Mouse (Mus musculus) liver, postnatal 0 days (tissue): ENCODE results near the gene Agl. TPM values are rescaled to one million over a fixed set of nuclear protein-coding genes. Genes with fewer than 3 reads are reported as not detected.

ENCODE experiments used
- ATAC-seq: fragments of 200-750 bp; cut with Nextera tagmentation; 2 replicates; pipeline ENCODE4 v1.8.0; 2017; ENCODE audit warnings: mild to moderate bottlenecking, moderate library complexity
- DNase-seq: peaks from one replicate; pipeline ENCODE4 v3.0.0-alpha.2; 2016
- H3K27ac ChIP-seq: fragments of 300-500 bp; sonication (generic); 2 replicates; pipeline ENCODE4 v1.5.1; 2014; ENCODE audit warnings: antibody characterized with exemption, moderate library complexity, mild to moderate bottlenecking, low read depth
- H3K27me3 ChIP-seq: fragments of 300-500 bp; sonication (generic); 2 replicates; pipeline ENCODE4 v1.6.1; 2014; ENCODE audit warnings: low read length, control low read depth, mixed read lengths; ENCODE audit not compliant: insufficient read depth
- H3K36me3 ChIP-seq: fragments of 300-500 bp; sonication (generic); replicated peaks from 2 replicates; pipeline ENCODE4 v1.6.1; 2014; ENCODE audit warnings: mild to moderate bottlenecking, control low read depth, low read length, moderate library complexity, mixed read lengths; ENCODE audit not compliant: insufficient read depth
- H3K4me1 ChIP-seq: fragments of 300-500 bp; sonication (generic); 2 replicates; pipeline ENCODE4 v1.6.1; 2014; ENCODE audit warnings: antibody characterized with exemption, mild to moderate bottlenecking, control low read depth; ENCODE audit not compliant: insufficient read depth
- H3K4me2 ChIP-seq: fragments of 300-500 bp; sonication (generic); 2 replicates; pipeline ENCODE4 v1.6.1; 2014; ENCODE audit warnings: low read depth, mild to moderate bottlenecking, low read length, moderate library complexity, mixed read lengths
- H3K4me3 ChIP-seq: fragments of 300-500 bp; sonication (generic); 2 replicates; pipeline ENCODE4 v1.5.1; 2014; ENCODE audit warnings: low read depth, low read length
- H3K9ac ChIP-seq: fragments of 300-500 bp; sonication (generic); replicated peaks from 2 replicates; pipeline ENCODE4 v1.6.1; 2014; ENCODE audit warnings: mild to moderate bottlenecking, moderate library complexity
- H3K9me3 ChIP-seq: fragments of 300-500 bp; sonication (generic); 2 replicates; pipeline ENCODE4 v1.6.1; 2016; ENCODE audit warnings: mild to moderate bottlenecking, control low read depth, low read length, mixed read lengths
- CTCF ChIP-seq: sonication (generic); IDR thresholded peaks from 2 replicates; pipeline ENCODE4 v1.5.1; 2016; ENCODE audit warnings: antibody characterized with exemption, low read depth
- EP300 ChIP-seq: IDR thresholded peaks from 2 replicates; pipeline ENCODE4 v1.6.1; 2016; ENCODE audit warnings: antibody characterized with exemption, low read depth, mild to moderate bottlenecking
- WGBS: fragments of 180-500 bp; shearing (Covaris S2); extraction: QIAGEN DNeasy Blood & Tissue Kit; methylation state at CpG from one replicate; pipeline ENCODE4 v1.1.7; 2014; ENCODE audit not compliant: insufficient replicate concordance; 5-methylcytosine and 5-hydroxymethylcytosine counted together
- polyA plus RNA-seq: library from polyadenylated mRNA; unstranded; fragments of >200 nt; fragmentation: Nextera tagmentation; extraction: Ambion mirVana; gene quantifications from 2 replicates; pipeline ENCODE4 v1.2.1, GENCODE M21; 2015

The Agl gene
- polyA plus RNA-seq, 1 experiment from 2014 or later: 8.4 TPM

DNA sequence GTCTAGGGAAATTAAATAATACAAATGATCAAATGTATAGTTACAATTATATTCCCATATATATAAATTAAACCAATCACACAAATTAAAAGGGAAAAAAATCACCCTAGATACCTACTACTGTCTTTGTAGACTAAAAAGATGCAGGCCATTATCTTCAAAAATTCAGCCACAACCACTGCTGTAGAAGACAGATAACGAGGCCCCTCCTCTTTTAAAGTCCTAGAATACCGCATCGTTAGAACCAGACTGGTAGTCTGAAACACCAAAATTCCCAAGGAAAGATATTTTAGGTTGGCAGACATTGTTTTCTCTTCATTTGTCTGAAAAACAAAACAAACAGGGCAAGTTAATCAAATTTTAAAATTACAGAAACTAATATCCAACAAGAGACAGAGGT, 113.7 kb downstream of the Agl start:
- H3K36me3 ChIP-seq: peaks cover 5% of the 10 kb centered on the region; the same call in 1 of the 2 replicates
- H3K4me3 ChIP-seq: no peak overlapping the region
- H3K9me3 ChIP-seq: no peaks in the 10 kb centered on the region
- H3K9ac ChIP-seq: peak overlapping the region; percentile 26; the same call in 1 of the 2 replicates
- WGBS: 49% methylated on average over 3 of the region's 3 CpGs
- ATAC-seq (peak; percentile 92), DNase-seq (peak; percentile 29)
- H3K4me2 ChIP-seq: peak overlapping the region; percentile 56
- H3K4me1 ChIP-seq: peaks cover 8% of the 10 kb centered on the region; the same call in 1 of the 2 replicates
- peak; percentile 96 for TF ChIP-seq EP300
- no peak for TF ChIP-seq CTCF
- peak overlapping the region; percentile 82 for H3K27ac ChIP-seq
- no peaks in the 10 kb centered on the region for H3K27me3 ChIP-seq

Other genes starting within 250 kb of the Agl start
- gene Lrrc39, start 245.2 kb downstream of the Agl start, polyA plus RNA-seq: 1.6 and 1.9 TPM in 2 replicates
- 6.5 and 7.4 TPM in 2 replicates for gene Sass6, start 213.2 kb downstream of the Agl start, polyA plus RNA-seq
- 7.4 and 7.6 TPM in 2 replicates for gene Trmt13, start 193.6 kb downstream of the Agl start, polyA plus RNA-seq
- gene Mfsd14a, start 145.5 kb downstream of the Agl start, polyA plus RNA-seq: 28.2 and 30.5 TPM in 2 replicates
- not detected in 2 replicates for gene Gm43191, start 126.9 kb downstream of the Agl start, polyA plus RNA-seq
- gene Slc35a3, start 95.3 kb downstream of the Agl start, polyA plus RNA-seq: 6.0 and 7.5 TPM in 2 replicates
- 20.6 and 22.7 TPM in 2 replicates for gene Frrs1, start 51.3 kb upstream of the Agl start, polyA plus RNA-seq
- gene 4930455H04Rik, start 160.1 kb upstream of the Agl start, polyA plus RNA-seq: 0.19 TPM in 1 of 2 replicates, not detected in the other
- 30.8 and 31.0 TPM in 2 replicates for gene Palmd, start 160.8 kb upstream of the Agl start, polyA plus RNA-seq